Mouse (Mus musculus): Measurements from ENCODE around the gene Kcnj12. TPM values are rescaled to one million over a fixed set of nuclear protein-coding genes. Genes with fewer than 3 reads are reported as not detected.

Kcnj12 gene
- total and polyA plus RNA-seq, 3 experiments: 26.7 to 35.7 (median 29.5) TPM

GRCm38 (mm10) chr11:61029864-61030595 is 7.7 kb downstream of the Kcnj12 start:
- intact Hi-C loops (cut with DNase I): no loop called here

GRCm38 (mm10) chr11:61031137-61031536 is 8.8 kb downstream of the Kcnj12 start:
- Histone ChIP-seq H3K4me3 (no peak overlapping the region), H3K27me3 (ENCODE audit: control insufficient read depth, insufficient read depth, low read length) (no peaks in the 10 kb centered on the region), H3K27ac (no peak overlapping the region), H3K4me1 (ENCODE audit: control insufficient read depth, insufficient read depth, low read length) (peaks cover 6% of the 10 kb centered on the region), H3K9ac (ENCODE audit: low read depth, low read length) (no peak overlapping the region), H3K36me3 (ENCODE audit: control insufficient read depth, insufficient read depth, low read length) (no peaks in the 10 kb centered on the region), H3K79me2 (replicated peaks; ENCODE audit: control insufficient read depth, insufficient read depth, low read length) (no peaks in the 10 kb centered on the region; the same call in 1 of the 2 replicates)
- TF ChIP-seq CTCF (IDR thresholded peaks at IDR 0.05) (no peak), POLR2A (IDR thresholded peaks at IDR 0.05; ENCODE audit: insufficient read depth, low read depth, low read length) (no peak), EP300 (IDR thresholded peaks at IDR 0.05; ENCODE audit: insufficient read depth, low read depth, low read length) (no peak)
- intact Hi-C loops (cut with DNase I): no loop called here
- 93% methylated on average over 7 of the region's 7 CpGs for WGBS
- DNase-seq: no peak

More at GRCm38 (mm10) chr11:61029864-61030595, 7.7 kb downstream of the Kcnj12 start:
- H3K9ac ChIP-seq (ENCODE audit: low read depth, low read length): no peak overlapping the region
- H3K4me3 ChIP-seq: no peak overlapping the region
- H3K4me1 ChIP-seq (ENCODE audit: control insufficient read depth, insufficient read depth, low read length): peaks cover 7% of the 10 kb centered on the region
- no peaks in the 10 kb centered on the region for H3K36me3 ChIP-seq (ENCODE audit: control insufficient read depth, insufficient read depth, low read length)
- WGBS: 72% methylated on average over 7 of the region's 7 CpGs
- DNase-seq: no peak
- H3K79me2 ChIP-seq (replicated peaks; ENCODE audit: control insufficient read depth, insufficient read depth, low read length): no peaks in the 10 kb centered on the region; the same call in 1 of the 2 replicates
- no peak overlapping the region for H3K27ac ChIP-seq
- TF ChIP-seq EP300 (IDR thresholded peaks at IDR 0.05; ENCODE audit: insufficient read depth, low read depth, low read length) (no peak), POLR2A (IDR thresholded peaks at IDR 0.05; ENCODE audit: insufficient read depth, low read depth, low read length) (no peak), CTCF (IDR thresholded peaks at IDR 0.05) (no peak)
- no peaks in the 10 kb centered on the region for H3K27me3 ChIP-seq (ENCODE audit: control insufficient read depth, insufficient read depth, low read length)

GRCm38 (mm10) chr11:61031658-61032445 is 9.5 kb downstream of the Kcnj12 start:
- no peak for DNase-seq
- WGBS: 60% methylated on average over 5 of the region's 5 CpGs
- Histone ChIP-seq H3K4me3 (no peak overlapping the region), H3K27ac (no peak overlapping the region), H3K4me1 (ENCODE audit: control insufficient read depth, insufficient read depth, low read length) (peaks cover 5% of the 10 kb centered on the region), H3K36me3 (ENCODE audit: control insufficient read depth, insufficient read depth, low read length) (no peaks in the 10 kb centered on the region), H3K27me3 (ENCODE audit: control insufficient read depth, insufficient read depth, low read length) (no peaks in the 10 kb centered on the region), H3K79me2 (replicated peaks; ENCODE audit: control insufficient read depth, insufficient read depth, low read length) (no peaks in the 10 kb centered on the region; the same call in 1 of the 2 replicates), H3K9ac (ENCODE audit: low read depth, low read length) (no peak overlapping the region)
- intact Hi-C loops (cut with DNase I): no loop called here
- TF ChIP-seq CTCF (IDR thresholded peaks at IDR 0.05) (no peak), POLR2A (IDR thresholded peaks at IDR 0.05; ENCODE audit: insufficient read depth, low read depth, low read length) (no peak), EP300 (IDR thresholded peaks at IDR 0.05; ENCODE audit: insufficient read depth, low read depth, low read length) (no peak)

- no peak for TF ChIP-seq EP300 (IDR thresholded peaks at IDR 0.05; ENCODE audit: insufficient read depth, low read depth, low read length)
- TF ChIP-seq POLR2A (IDR thresholded peaks at IDR 0.05; ENCODE audit: insufficient read depth, low read depth, low read length): no peak
- no peak for TF ChIP-seq CTCF (IDR thresholded peaks at IDR 0.05)
- H3K4me3 ChIP-seq: no peak overlapping the region
- intact Hi-C loops (cut with DNase I): no loop called here
- H3K79me2 ChIP-seq (replicated peaks; ENCODE audit: control insufficient read depth, insufficient read depth, low read length): no peaks in the 10 kb centered on the region; the same call in 1 of the 2 replicates
- WGBS: 73% methylated on average over 7 of the region's 7 CpGs
- peaks cover 5% of the 10 kb centered on the region for H3K4me1 ChIP-seq (ENCODE audit: control insufficient read depth, insufficient read depth, low read length)
- no peaks in the 10 kb centered on the region for H3K36me3 ChIP-seq (ENCODE audit: control insufficient read depth, insufficient read depth, low read length)
- H3K9ac ChIP-seq (ENCODE audit: low read depth, low read length): no peak overlapping the region
- DNase-seq: no peak
- H3K27me3 ChIP-seq (ENCODE audit: control insufficient read depth, insufficient read depth, low read length): no peaks in the 10 kb centered on the region
- H3K27ac ChIP-seq: no peak overlapping the region
Measured at GRCm38 (mm10) chr11:61032481-61032880, 10.1 kb downstream of the Kcnj12 start.

GRCm38 (mm10) chr11:61033160-61033559 is 10.8 kb downstream of the Kcnj12 start:
- H3K79me2 ChIP-seq (replicated peaks; ENCODE audit: control insufficient read depth, insufficient read depth, low read length): no peaks in the 10 kb centered on the region; the same call in 1 of the 2 replicates
- H3K9ac ChIP-seq (ENCODE audit: low read depth, low read length): no peak overlapping the region
- WGBS: 68% methylated on average over 5 of the region's 5 CpGs
- H3K36me3 ChIP-seq (ENCODE audit: control insufficient read depth, insufficient read depth, low read length): no peaks in the 10 kb centered on the region
- peaks cover 5% of the 10 kb centered on the region for H3K4me1 ChIP-seq (ENCODE audit: control insufficient read depth, insufficient read depth, low read length)
- H3K27me3 ChIP-seq (ENCODE audit: control insufficient read depth, insufficient read depth, low read length): no peaks in the 10 kb centered on the region
- intact Hi-C loops (cut with DNase I): no loop called here
- no peak overlapping the region for H3K4me3 ChIP-seq
- H3K27ac ChIP-seq: no peak overlapping the region
- TF ChIP-seq EP300 (IDR thresholded peaks at IDR 0.05; ENCODE audit: insufficient read depth, low read depth, low read length) (no peak), CTCF (IDR thresholded peaks at IDR 0.05) (no peak), POLR2A (IDR thresholded peaks at IDR 0.05; ENCODE audit: insufficient read depth, low read depth, low read length) (no peak)
- no peak for DNase-seq
